ENCODE assay signal across 8 mouse cellular contexts in genomic region chr13:31792480-31793132, GRCm38 (mm10). TPM values are rescaled to one million over a fixed set of nuclear protein-coding genes. Genes with fewer than 3 reads are reported as not detected.
A peak's percentile ranks its signal among the peaks of the same experiment; 100 is the strongest.
DNase-seq lines count a peak whose midpoint lies in the region; ATAC-seq and TF ChIP-seq lines count a peak whose summit lies in the region.

No protein-coding gene starts in this region.

- no peak for TF ChIP-seq POLR2A in bone marrow macrophage, adult 2 months (IDR thresholded peaks at IDR 0.05; ENCODE audit: borderline replicate concordance, low read depth, low read length)

- H3K9ac ChIP-seq in forebrain, postnatal 0 days: no peak overlapping the region
- H3K9ac ChIP-seq in intestine, embryonic 15.5 days: no peak overlapping the region
- no peak overlapping the region for H3K9ac ChIP-seq in liver, embryonic 12.5 days
- H3K9ac ChIP-seq in neural tube, embryonic 14.5 days (replicated peaks; ENCODE audit: low read depth, low read length): no peak overlapping the region

- TF ChIP-seq CTCF in bone marrow macrophage, adult 2 months (IDR thresholded peaks at IDR 0.05; ENCODE audit: low read depth, low read length): peak; percentile 98
- peak; percentile 99 for TF ChIP-seq CTCF in forebrain, postnatal 0 days (IDR thresholded peaks at IDR 0.05; ENCODE audit: low read depth)

- H3K4me1 ChIP-seq in bone marrow macrophage, adult 2 months (ENCODE audit: control insufficient read depth, insufficient read depth, low read length): no peaks in the 10 kb centered on the region
- H3K4me1 ChIP-seq in forebrain, postnatal 0 days (ENCODE audit: insufficient read depth): no peaks in the 10 kb centered on the region
- no peaks in the 10 kb centered on the region for H3K4me1 ChIP-seq in intestine, embryonic 15.5 days (replicated peaks)
- no peaks in the 10 kb centered on the region for H3K4me1 ChIP-seq in liver, embryonic 12.5 days
- H3K4me1 ChIP-seq in neural tube, embryonic 14.5 days (ENCODE audit: control insufficient read depth, insufficient read depth, low read length): no peaks in the 10 kb centered on the region

- H3K9me3 ChIP-seq in forebrain, postnatal 0 days (ENCODE audit: low read length): no peaks in the 10 kb centered on the region
- H3K9me3 ChIP-seq in intestine, embryonic 15.5 days: no peaks in the 10 kb centered on the region
- H3K9me3 ChIP-seq in liver, embryonic 12.5 days (replicated peaks): no peaks in the 10 kb centered on the region
- H3K9me3 ChIP-seq in neural tube, embryonic 14.5 days (ENCODE audit: control insufficient read depth, low read length): no peaks in the 10 kb centered on the region

- no peaks in the 10 kb centered on the region for H3K27me3 ChIP-seq in forebrain, postnatal 0 days (ENCODE audit: insufficient read depth, low read length)
- H3K27me3 ChIP-seq in intestine, embryonic 15.5 days (replicated peaks): 0 out of 2 replicates have a peak, but pooled peaks cover 10% of the 10 kb centered on the region
- peaks cover 37% of the 10 kb centered on the region for H3K27me3 ChIP-seq in liver, embryonic 12.5 days (replicated peaks)
- H3K27me3 ChIP-seq in neural tube, embryonic 14.5 days (ENCODE audit: control insufficient read depth, insufficient read depth, low read length): no peaks in the 10 kb centered on the region

- H3K4me3 ChIP-seq in bone marrow macrophage, adult 2 months (ENCODE audit: insufficient read depth, low read length): no peak overlapping the region
- no peak overlapping the region for H3K4me3 ChIP-seq in forebrain, postnatal 0 days (ENCODE audit: low read depth, low read length)
- H3K4me3 ChIP-seq in intestine, embryonic 15.5 days (replicated peaks): no peak overlapping the region
- H3K4me3 ChIP-seq in liver, embryonic 12.5 days: no peak overlapping the region
- H3K4me3 ChIP-seq in neural tube, embryonic 14.5 days (ENCODE audit: low read depth, low read length): no peak overlapping the region

- 16% methylated on average over 17 of the region's 17 CpGs for WGBS in forebrain, postnatal 0 days
- WGBS in intestine, embryonic 15.5 days: 10% methylated on average over 17 of the region's 17 CpGs
- 14% methylated on average over 17 of the region's 17 CpGs for WGBS in liver, embryonic 12.5 days (ENCODE audit: insufficient replicate concordance)
- 21% methylated on average over 17 of the region's 17 CpGs for WGBS in neural tube, embryonic 14.5 days

- peak; percentile 74 for ATAC-seq in forebrain, postnatal 0 days
- ATAC-seq in intestine, embryonic 15.5 days: peak; percentile 68
- ATAC-seq in liver, embryonic 12.5 days: no peak
- ATAC-seq in neural tube, embryonic 14.5 days (ENCODE audit: low read depth): peak; percentile 85

- peak; percentile 42 to 52 for DNase-seq in urinary bladder, adult 18-20 months (ENCODE audit: low spot score in 2 of 2)
- DNase-seq in urinary bladder, postnatal 10 days (ENCODE audit: low spot score): no peak
- DNase-seq in forebrain, postnatal 0 days: peak; percentile 84
- DNase-seq in spleen, adult 18-20 months: no peak

- peak overlapping the region; percentile 31; the same call in 1 of the 2 replicates for H3K4me2 ChIP-seq in forebrain, postnatal 0 days (ENCODE audit: low read depth)
- H3K4me2 ChIP-seq in intestine, embryonic 15.5 days (replicated peaks): peak overlapping the region; percentile 47; the same call in 1 of the 2 replicates
- 0 out of 2 replicates have a peak overlapping the region, but pooled peaks have one; percentile 24 for H3K4me2 ChIP-seq in liver, embryonic 12.5 days
- H3K4me2 ChIP-seq in neural tube, embryonic 14.5 days (ENCODE audit: low read depth, low read length): peak overlapping the region; percentile 31; the same call in 1 of the 2 replicates

- no peak overlapping the region for H3K27ac ChIP-seq in bone marrow macrophage, adult 2 months (ENCODE audit: insufficient read depth, low read depth, low read length)
- no peak overlapping the region for H3K27ac ChIP-seq in forebrain, postnatal 0 days (ENCODE audit: low read depth, low read length)
- no peak overlapping the region for H3K27ac ChIP-seq in intestine, embryonic 15.5 days
- H3K27ac ChIP-seq in liver, embryonic 12.5 days: no peak overlapping the region
- H3K27ac ChIP-seq in neural tube, embryonic 14.5 days (ENCODE audit: low read depth, low read length): no peak overlapping the region

- H3K36me3 ChIP-seq in forebrain, postnatal 0 days (ENCODE audit: insufficient read depth): no peaks in the 10 kb centered on the region
- no peaks in the 10 kb centered on the region for H3K36me3 ChIP-seq in intestine, embryonic 15.5 days
- no peaks in the 10 kb centered on the region for H3K36me3 ChIP-seq in liver, embryonic 12.5 days
- no peaks in the 10 kb centered on the region for H3K36me3 ChIP-seq in neural tube, embryonic 14.5 days (ENCODE audit: control insufficient read depth, insufficient read depth, low read length)

RNA-seq across cellular contexts. Expression of gene Foxc1, which starts 13.8 kb away (rescaled TPM):
- 0.09 TPM in 1 of 2 replicates, not detected in the other for polyA plus RNA-seq in bone marrow macrophage, adult 2 months (2012; ENCODE audit: insufficient read depth, insufficient read length, missing spikeins)
- 9.4 and 15.6 TPM in 2 replicates for total RNA-seq in forebrain, postnatal 0 days (2014; rRNA removed)
- polyA plus RNA-seq in forebrain, postnatal 0 days (2015; fragmentation: Nextera tagmentation; extraction: Ambion mirVana): 1.9 and 2.3 TPM in 2 replicates
- polyA plus RNA-seq in intestine, embryonic 15.5 days (2015; fragmentation: Nextera tagmentation; extraction: Ambion mirVana): 0.19 and 0.23 TPM in 2 replicates
- polyA plus RNA-seq in liver, embryonic 12.5 days (2016; fragmentation: Nextera tagmentation; extraction: Ambion mirVana): 0.25 and 0.28 TPM in 2 replicates
- polyA plus RNA-seq in neural tube, embryonic 14.5 days (2014; fragmentation: Nextera tagmentation; extraction: Ambion mirVana): 0.50 and 3.0 TPM in 2 replicates

Comparison
In these comparisons a context has a peak if more than half of its experiments do, and no peak if none do; other contexts are left out.
1. DNase-seq: peak in urinary bladder, adult 18-20 months (2 of 2) and forebrain, postnatal 0 days (single experiment); none in urinary bladder, postnatal 10 days (single experiment) and spleen, adult 18-20 months (0 of 2).
2. Peak in every context shown above with its lines, with median percentiles within 50 percentile points of each other: H3K4me2 ChIP-seq.